Mouse (Mus musculus) G1E (cell line): ENCODE results near the gene Prep.

Experiments
- CTCF ChIP-seq: IDR thresholded peaks from 2 replicates; pipeline ENCODE4 v1.5.1; 2012; ENCODE audit warnings: low read depth, low read length, inconsistent platforms, mixed read lengths
- GATA1 ChIP-seq: IDR thresholded peaks from 2 replicates; pipeline ENCODE4 v1.6.1; 2012; ENCODE audit warnings: borderline replicate concordance, low read length, inconsistent platforms, mixed read lengths
- GATA2 ChIP-seq: IDR thresholded peaks from 2 replicates; pipeline ENCODE4 v1.6.1; 2012; ENCODE audit warnings: low read depth, low read length, inconsistent platforms, borderline replicate concordance
- POLR2AphosphoS5 ChIP-seq: IDR thresholded peaks from 2 replicates; pipeline ENCODE4 v1.6.1; 2012; ENCODE audit warnings: low read depth, low read length, inconsistent platforms; ENCODE audit not compliant: insufficient replicate concordance
- TAL1 ChIP-seq: conservative IDR thresholded peaks from 2 replicates; pipeline ENCODE4 v1.6.1; 2012; ENCODE audit warnings: low read depth, low read length, inconsistent platforms, mixed read lengths

DNA sequence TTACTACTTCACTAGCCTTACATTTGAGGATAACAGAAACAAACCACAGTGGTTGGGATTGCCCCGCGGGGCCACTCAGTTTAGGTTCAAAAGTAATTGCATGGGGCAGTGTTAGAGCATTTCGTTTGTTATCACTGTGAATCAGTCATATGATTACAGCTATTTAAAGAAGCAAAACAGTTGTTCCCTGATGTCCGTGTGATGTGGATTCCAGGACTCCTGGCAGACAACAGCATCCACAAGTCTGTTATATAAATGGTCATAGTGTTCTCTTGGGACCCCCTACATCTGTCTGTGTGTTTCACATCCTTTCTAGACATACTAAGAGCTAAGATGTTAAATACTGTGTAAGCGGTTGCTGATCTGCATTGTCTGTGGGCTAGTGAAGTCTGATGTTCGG, 43.0 kb downstream of the Prep start:
- TF ChIP-seq CTCF (no peak), GATA1 (no peak), POLR2AphosphoS5 (no peak), GATA2 (no peak), TAL1 (no peak)
